26 mouse cellular contexts compared by ENCODE assay signal in the genomic region with DNA sequence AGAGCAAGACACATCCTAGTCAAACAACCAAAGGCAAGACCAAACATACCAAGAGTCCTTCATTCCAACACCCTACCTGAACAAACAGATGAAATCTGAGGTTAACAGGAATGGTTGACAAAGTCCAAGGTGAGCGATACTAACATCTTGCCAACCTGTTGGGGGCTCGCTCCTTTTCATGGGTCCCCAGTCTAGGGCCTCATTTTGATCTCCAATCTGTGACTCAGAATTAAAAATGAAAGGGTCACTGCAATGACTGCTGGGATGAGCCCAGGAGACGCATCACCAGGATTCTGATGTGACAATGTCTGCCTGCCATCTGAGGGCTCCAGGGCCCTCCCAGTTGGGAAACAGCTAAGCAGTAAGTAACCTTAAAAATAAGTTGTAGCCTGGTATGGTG. TPM values are rescaled to one million over a fixed set of nuclear protein-coding genes. Genes with fewer than 3 reads are reported as not detected.
"Had no signal": no experiment of that assay in that cellular context is flagged by ENCODE, and none has a peak within 500 bp of the region (broad histone marks: within the 10 kb centered on the region; RNA-seq: fewer than 3 reads in every experiment).

A gene (plus strand): TSS at position 301 of the 400 bp plus-strand sequence.

- H3K4me1 ChIP-seq: neural tube, embryonic 12.5 days; neural tube, embryonic 13.5 days; neural tube, embryonic 15.5 days; stomach, embryonic 15.5 days had no signal

- H3K27ac ChIP-seq: neural tube, embryonic 12.5 days; neural tube, embryonic 13.5 days; neural tube, embryonic 15.5 days; stomach, embryonic 15.5 days; stomach, postnatal 0 days had no signal

- H3K27me3 ChIP-seq: neural tube, embryonic 12.5 days; neural tube, embryonic 13.5 days; neural tube, embryonic 15.5 days; stomach, embryonic 15.5 days had no signal

- H3K36me3 ChIP-seq: neural tube, embryonic 12.5 days; neural tube, embryonic 13.5 days; neural tube, embryonic 15.5 days; stomach, embryonic 15.5 days had no signal

- H3K4me3 ChIP-seq: neural tube, embryonic 12.5 days; neural tube, embryonic 13.5 days; neural tube, embryonic 15.5 days; stomach, embryonic 15.5 days had no signal

- DNase-seq: retina, postnatal 1 day; right cerebral cortex, adult 18-20 months; right cerebral cortex, postnatal 14 days; right cerebral cortex, postnatal 25 days; right cerebral cortex, postnatal 4 days; spleen, adult 18-20 months; thymus, adult 18-20 months; thymus, adult 2 months; thymus, postnatal 14 days; thymus, postnatal 25 days; thymus, postnatal 36 days; thymus, postnatal 4 days had no signal

RNA-seq across cellular contexts. Expression of the gene that starts here (rescaled TPM):
- total RNA-seq: neutrophil, adult 5-6 weeks had no signal
- polyA plus RNA-seq: neural tube, embryonic 11.5 days; neural tube, embryonic 12.5 days; neural tube, embryonic 13.5 days; neural tube, embryonic 14.5 days; neural tube, embryonic 15.5 days; small intestine, adult 2 months; spleen, adult 2 months; stomach, embryonic 14.5 days; stomach, embryonic 15.5 days; stomach, embryonic 16.5 days; stomach, postnatal 0 days; thymus, adult 2 months; thymus, postnatal 0 days; urinary bladder, adult 2 months had no signal
